31 mouse cellular contexts compared by ENCODE assay signal in genomic region chr9:83785501-83785900, GRCm38 (mm10). TPM values are rescaled to one million over a fixed set of nuclear protein-coding genes. Genes with fewer than 3 reads are reported as not detected.
"Had no signal": no experiment of that assay in that cellular context is flagged by ENCODE, and none has a peak within 500 bp of the region (broad histone marks: within the 10 kb centered on the region; RNA-seq: fewer than 3 reads in every experiment).

No protein-coding gene starts in this region.

- H3K27ac ChIP-seq: embryonic facial prominence, embryonic 10.5 days; embryonic facial prominence, embryonic 12.5 days; embryonic facial prominence, embryonic 13.5 days; embryonic facial prominence, embryonic 15.5 days; forebrain, embryonic 10.5 days; forebrain, embryonic 12.5 days; forebrain, embryonic 13.5 days; forebrain, embryonic 15.5 days; gastrocnemius, adult 2 months; heart, adult 2 months had no signal

- H3K4me3 ChIP-seq: embryonic facial prominence, embryonic 10.5 days; embryonic facial prominence, embryonic 12.5 days; embryonic facial prominence, embryonic 13.5 days; embryonic facial prominence, embryonic 15.5 days; erythroblast, embryonic 14.5 days; forebrain, embryonic 10.5 days; forebrain, embryonic 12.5 days; forebrain, embryonic 13.5 days; forebrain, embryonic 15.5 days; gastrocnemius, adult 2 months; heart, adult 2 months had no signal

- H3K4me1 ChIP-seq: embryonic facial prominence, embryonic 10.5 days; embryonic facial prominence, embryonic 12.5 days; embryonic facial prominence, embryonic 13.5 days; embryonic facial prominence, embryonic 15.5 days; forebrain, embryonic 10.5 days; forebrain, embryonic 12.5 days; forebrain, embryonic 13.5 days; forebrain, embryonic 15.5 days had no signal

- DNase-seq: cerebellum, adult 18-20 months; cerebellum, adult 2 months; cerebellum, adult 8-10 months; cerebellum, adult 9-10 months; cerebellum, adult 9-11 months; cerebellum, postnatal 10 days; cerebellum, postnatal 14 days; cerebellum, postnatal 25 days; cerebellum, postnatal 36 days; embryo, embryonic 11 days; forebrain, postnatal 0 days; gastrocnemius, adult 2 months; gastrocnemius, postnatal 10 days; gastrocnemius, postnatal 14 days; gastrocnemius, postnatal 25 days; gastrocnemius, postnatal 36 days; heart, adult 18-20 months; heart, adult 2 months had no signal

- H3K4me2 ChIP-seq: embryonic facial prominence, embryonic 12.5 days; embryonic facial prominence, embryonic 13.5 days; embryonic facial prominence, embryonic 15.5 days; forebrain, embryonic 12.5 days; forebrain, embryonic 13.5 days; forebrain, embryonic 15.5 days had no signal

- H3K27me3 ChIP-seq: embryonic facial prominence, embryonic 12.5 days; embryonic facial prominence, embryonic 13.5 days; embryonic facial prominence, embryonic 15.5 days; forebrain, embryonic 12.5 days; forebrain, embryonic 13.5 days; forebrain, embryonic 15.5 days had no signal

- ATAC-seq: forebrain, embryonic 13.5 days; forebrain, embryonic 14.5 days; forebrain, embryonic 15.5 days; forebrain, embryonic 16.5 days; forebrain, postnatal 0 days had no signal

- H3K36me3 ChIP-seq: embryonic facial prominence, embryonic 15.5 days had no signal

- H3K9me3 ChIP-seq: embryonic facial prominence, embryonic 10.5 days; embryonic facial prominence, embryonic 12.5 days; embryonic facial prominence, embryonic 13.5 days; embryonic facial prominence, embryonic 15.5 days; forebrain, embryonic 10.5 days; forebrain, embryonic 12.5 days; forebrain, embryonic 13.5 days; forebrain, embryonic 15.5 days had no signal

- H3K9ac ChIP-seq: embryonic facial prominence, embryonic 12.5 days; embryonic facial prominence, embryonic 13.5 days; embryonic facial prominence, embryonic 15.5 days; forebrain, embryonic 12.5 days; forebrain, embryonic 13.5 days; forebrain, embryonic 15.5 days; forebrain, postnatal 0 days had no signal

RNA-seq across cellular contexts. Expression of gene Elovl4, which starts 20.6 kb away (rescaled TPM):
- total RNA-seq: common myeloid progenitor, adult 5-6 weeks; granulocyte monocyte progenitor cell, adult 5-6 weeks had no signal
- polyA plus RNA-seq: erythroblast, embryonic 14.5 days had no signal
